Mouse (Mus musculus): ENCODE measurements around the gene Gm4353. TPM values are rescaled to one million over a fixed set of nuclear protein-coding genes. Genes with fewer than 3 reads are reported as not detected.
A peak's percentile ranks its signal among the peaks of the same experiment; 100 is the strongest.

Gene Gm4353
- polyA plus RNA-seq, 1 experiment from 2014 or later, result 10.2 TPM

DNA sequence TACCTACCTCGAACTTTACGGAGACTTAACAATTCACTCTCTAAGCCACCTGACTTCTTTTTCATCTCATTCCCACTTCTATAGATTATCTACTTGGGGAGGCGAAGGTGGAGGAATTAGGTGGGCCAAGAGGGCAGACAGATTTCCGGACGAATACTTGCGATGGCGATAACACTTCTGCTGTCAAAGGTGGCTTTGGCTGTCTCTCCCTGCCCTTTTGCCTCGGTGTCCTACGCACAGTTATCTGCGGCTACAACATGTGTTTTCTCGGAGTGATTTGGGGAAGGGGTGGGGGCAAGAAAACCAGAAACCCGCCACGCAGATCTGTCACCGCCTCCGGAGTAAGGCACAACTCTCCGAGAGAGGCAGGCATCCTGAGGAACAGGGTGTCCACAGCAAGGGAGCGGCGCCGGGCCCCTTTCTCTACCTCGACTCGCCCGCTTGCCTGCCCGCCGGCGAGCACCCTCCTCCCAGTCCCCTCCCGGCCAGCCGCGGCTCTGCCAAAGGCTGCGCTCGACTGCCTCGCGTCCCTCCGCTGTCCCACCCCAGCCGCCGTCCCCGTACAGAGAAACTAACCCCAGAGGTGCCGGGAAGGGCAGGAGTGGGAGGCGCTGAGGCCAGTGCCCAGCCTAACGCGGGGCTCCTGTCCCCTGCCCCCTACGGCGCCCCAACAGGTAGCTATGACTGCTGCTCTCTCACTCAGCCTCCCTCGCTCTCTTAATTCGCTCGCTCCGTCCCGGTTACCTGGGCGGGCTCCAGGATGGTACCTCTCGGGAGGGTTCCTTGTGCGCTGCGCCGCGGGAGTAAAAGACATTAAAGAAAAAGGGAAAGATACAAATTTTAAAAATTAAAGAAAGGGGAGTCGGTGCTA, 50.8 kb downstream of the Gm4353 start:
- DNase-seq (ENCODE audit: low read depth, low spot score), result no peak
- in situ Hi-C loops (cut with MboI; ENCODE audit: low pct_unique_long_range_greater_than_20kb), result loop anchor here (10.0 kb wide), 1 partner anchor 539 kb away; no protein-coding TSS in a partner anchor
- POLR2A ChIA-PET, result no interaction called here
- peaks cover 6% of the 10 kb centered on the region for H3K27me3 ChIP-seq
- ATAC-seq, result peak; percentile 57
- CTCF ChIA-PET, result interaction anchor here (0.8 to 1.4 kb wide), 2 partner anchors 539 to 666 kb away, joined by 3 to 4 read pairs; no protein-coding TSS in a partner anchor
- TF ChIP-seq CTCF (IDR thresholded peaks at IDR 0.05), result no peak

Other genes starting within 250 kb of the Gm4353 start
- gene Sox6, start 45.8 kb downstream of the Gm4353 start, polyA plus RNA-seq (2021), result 3.5 TPM
- 176 TPM for gene 1110004F10Rik, start 45.2 kb downstream of the Gm4353 start, polyA plus RNA-seq (2021)
- gene Plekha7, start 223.7 kb upstream of the Gm4353 start, polyA plus RNA-seq (2021), result 31.0 TPM
- gene Rps13, start 249.6 kb upstream of the Gm4353 start, polyA plus RNA-seq (2021), result 323 TPM

Data from Patski (cell line).